Mouse (Mus musculus): ENCODE measurements around the gene Mtmr11. TPM values are rescaled to one million over a fixed set of nuclear protein-coding genes. Genes with fewer than 3 reads are reported as not detected.
A peak's percentile ranks its signal among the peaks of the same experiment; 100 is the strongest.

Mtmr11 gene
- polyA plus RNA-seq, 2 experiments = 1.9 to 2.8 TPM

DNA sequence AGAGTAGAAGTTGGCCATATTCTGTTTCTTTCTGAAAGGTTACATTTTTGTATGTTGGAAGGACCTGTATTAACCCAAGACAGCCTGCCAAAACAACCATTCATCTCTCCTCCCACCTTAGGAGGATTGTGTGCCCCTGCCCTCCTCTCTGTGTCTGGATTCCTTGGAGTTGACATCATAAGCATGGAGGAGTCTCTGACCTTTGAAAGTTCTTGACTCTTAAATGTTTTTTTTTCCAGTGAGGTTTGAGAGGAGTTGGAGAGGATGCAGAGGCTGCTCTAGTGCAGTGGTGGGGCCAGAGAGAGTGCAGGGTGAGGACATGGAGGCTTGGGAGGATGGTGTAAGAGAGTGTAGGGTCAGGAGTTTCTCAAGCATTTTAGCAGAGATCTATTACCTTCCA, 33.7 kb upstream of the Mtmr11 start:
- no peak overlapping the region for H3K9ac ChIP-seq (replicated peaks)
- no peak for ATAC-seq (ENCODE audit: insufficient read depth)
- no peak for DNase-seq (ENCODE audit: low read depth in 3 of 3, low spot score in 3 of 3)
- no peak overlapping the region for H3K4me2 ChIP-seq (ENCODE audit: low read depth)
- no peaks in the 10 kb centered on the region for H3K4me1 ChIP-seq (replicated peaks; ENCODE audit: control insufficient read depth in 2 of 2, insufficient read depth in 2 of 2, low read length in 1 of 2)
- no peak overlapping the region for H3K27ac ChIP-seq
- no peak for TF ChIP-seq EP300 (IDR thresholded peaks at IDR 0.05; ENCODE audit: low read depth)
- no peak for TF ChIP-seq CTCF (IDR thresholded peaks at IDR 0.05; ENCODE audit: low read depth)
- no peaks in the 10 kb centered on the region for H3K36me3 ChIP-seq (replicated peaks; ENCODE audit: control insufficient read depth, insufficient read depth, low read depth)
- no peaks in the 10 kb centered on the region for H3K27me3 ChIP-seq (ENCODE audit: control insufficient read depth, insufficient read depth, low read length)
- H3K9me3 ChIP-seq (ENCODE audit: control insufficient read depth, low read length) = no peaks in the 10 kb centered on the region
- H3K4me3 ChIP-seq (ENCODE audit: insufficient read depth in 1 of 2, low read depth in 2 of 2, low read length in 2 of 2) = no peak overlapping the region

DNA sequence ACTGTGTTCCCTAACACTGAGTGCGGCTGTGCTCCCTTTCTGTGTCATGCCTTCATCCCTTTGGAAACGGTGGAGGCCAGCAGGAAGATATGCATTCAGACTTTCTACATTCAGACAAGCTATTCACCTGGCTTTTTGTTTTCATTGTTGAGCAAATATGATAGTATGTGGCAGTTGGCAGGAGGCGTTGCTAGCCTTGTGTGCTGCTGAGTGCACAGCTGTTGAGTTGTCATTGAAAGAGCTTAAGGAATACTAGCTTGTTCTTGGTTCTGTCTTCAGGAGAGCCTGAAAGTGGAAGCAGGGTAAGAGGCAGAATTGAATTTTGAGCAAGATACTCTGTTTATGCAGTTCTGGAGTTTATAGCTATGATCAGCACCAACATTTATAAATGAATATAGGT, 29.3 kb upstream of the Mtmr11 start:
- H3K27me3 ChIP-seq (ENCODE audit: control insufficient read depth, insufficient read depth, low read length) = no peaks in the 10 kb centered on the region
- H3K36me3 ChIP-seq (replicated peaks; ENCODE audit: control insufficient read depth, insufficient read depth, low read depth) = no peaks in the 10 kb centered on the region; the same call in 1 of the 2 replicates
- DNase-seq (ENCODE audit: low read depth in 3 of 3, low spot score in 3 of 3) = no peak
- no peak for ATAC-seq (ENCODE audit: insufficient read depth)
- H3K4me3 ChIP-seq (ENCODE audit: insufficient read depth in 1 of 2, low read depth in 2 of 2, low read length in 2 of 2) = no peak overlapping the region
- H3K9me3 ChIP-seq (ENCODE audit: control insufficient read depth, low read length) = no peaks in the 10 kb centered on the region
- no peaks in the 10 kb centered on the region for H3K4me1 ChIP-seq (replicated peaks; ENCODE audit: control insufficient read depth in 2 of 2, insufficient read depth in 2 of 2, low read length in 1 of 2)
- H3K27ac ChIP-seq = no peak overlapping the region
- no peak overlapping the region for H3K9ac ChIP-seq (replicated peaks)
- H3K4me2 ChIP-seq (ENCODE audit: low read depth) = no peak overlapping the region
- TF ChIP-seq EP300 (IDR thresholded peaks at IDR 0.05; ENCODE audit: low read depth) (no peak), CTCF (IDR thresholded peaks at IDR 0.05; ENCODE audit: low read depth) (no peak)
- 80% methylated on average over 3 of the region's 3 CpGs for WGBS (ENCODE audit: insufficient replicate concordance)

DNA sequence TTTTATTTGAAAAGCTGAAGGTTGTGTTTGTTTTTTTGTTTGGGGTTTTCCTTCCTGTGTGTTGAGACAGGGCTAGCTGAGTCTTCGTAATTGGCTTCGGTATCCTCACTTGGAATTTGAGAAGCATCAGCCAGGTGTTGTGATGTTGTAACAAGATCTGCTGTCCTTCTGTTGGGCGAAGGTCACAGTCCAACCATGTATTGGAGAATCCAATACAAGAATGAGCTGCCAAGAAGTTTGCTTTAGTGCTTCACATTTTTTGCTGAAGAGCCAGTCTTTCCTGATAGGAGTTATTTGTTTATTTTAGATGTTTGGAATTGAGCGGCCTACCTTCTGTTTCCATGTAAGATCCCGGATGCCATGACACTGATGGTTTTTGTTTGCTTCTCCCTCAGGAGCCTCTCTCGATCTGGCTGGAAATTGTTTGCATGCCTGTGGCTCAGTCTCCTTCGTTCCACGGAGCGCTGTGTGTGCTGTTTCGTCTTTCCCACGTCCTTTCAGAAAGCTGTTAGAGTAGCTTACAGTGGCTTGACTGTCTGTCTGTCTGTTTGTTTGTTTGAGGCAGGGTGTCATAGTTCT, 28.4 kb upstream of the Mtmr11 start:
- H3K9me3 ChIP-seq (ENCODE audit: control insufficient read depth, low read length) = no peaks in the 10 kb centered on the region
- H3K9ac ChIP-seq (replicated peaks) = no peak overlapping the region
- WGBS (ENCODE audit: insufficient replicate concordance) = 72% methylated on average over 11 of the region's 11 CpGs
- DNase-seq (ENCODE audit: low read depth in 3 of 3, low spot score in 3 of 3) (no peak), ATAC-seq (ENCODE audit: insufficient read depth) (no peak)
- no peaks in the 10 kb centered on the region for H3K4me1 ChIP-seq (replicated peaks; ENCODE audit: control insufficient read depth in 2 of 2, insufficient read depth in 2 of 2, low read length in 1 of 2)
- H3K4me3 ChIP-seq (ENCODE audit: insufficient read depth in 1 of 2, low read depth in 2 of 2, low read length in 2 of 2) = no peak overlapping the region
- H3K27ac ChIP-seq = no peak overlapping the region
- no peak overlapping the region for H3K4me2 ChIP-seq (ENCODE audit: low read depth)
- no peaks in the 10 kb centered on the region; the same call in none of the 2 replicates for H3K36me3 ChIP-seq (replicated peaks; ENCODE audit: control insufficient read depth, insufficient read depth, low read depth)
- TF ChIP-seq EP300 (IDR thresholded peaks at IDR 0.05; ENCODE audit: low read depth) = no peak
- no peak for TF ChIP-seq CTCF (IDR thresholded peaks at IDR 0.05; ENCODE audit: low read depth)
- H3K27me3 ChIP-seq (ENCODE audit: control insufficient read depth, insufficient read depth, low read length) = no peaks in the 10 kb centered on the region

DNA sequence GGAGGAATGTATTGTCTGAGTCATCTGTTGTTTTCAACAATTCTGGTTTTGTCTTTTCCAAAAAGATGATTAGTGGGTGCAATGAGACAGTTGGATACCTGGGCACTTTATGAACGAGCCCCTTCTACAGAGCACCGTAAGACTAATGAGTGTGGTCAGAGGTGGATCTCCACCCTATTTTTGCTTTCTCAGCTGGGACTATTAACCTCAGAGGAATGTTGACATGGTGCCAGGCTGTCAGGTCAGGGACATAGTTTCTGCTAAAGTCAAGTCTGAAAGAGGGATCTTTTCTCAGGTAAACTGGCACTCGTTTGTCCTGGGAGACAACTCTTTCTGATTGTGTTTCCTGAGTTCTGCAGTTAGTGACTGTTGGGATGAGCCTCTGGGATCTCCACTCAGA, 26.8 kb upstream of the Mtmr11 start:
- no peak overlapping the region for H3K27ac ChIP-seq
- no peak overlapping the region for H3K4me2 ChIP-seq (ENCODE audit: low read depth)
- no peaks in the 10 kb centered on the region for H3K4me1 ChIP-seq (replicated peaks; ENCODE audit: control insufficient read depth in 2 of 2, insufficient read depth in 2 of 2, low read length in 1 of 2)
- DNase-seq (ENCODE audit: low read depth in 3 of 3, low spot score in 3 of 3) (no peak), ATAC-seq (ENCODE audit: insufficient read depth) (no peak)
- no peak for TF ChIP-seq CTCF (IDR thresholded peaks at IDR 0.05; ENCODE audit: low read depth)
- TF ChIP-seq EP300 (IDR thresholded peaks at IDR 0.05; ENCODE audit: low read depth) = no peak
- H3K9ac ChIP-seq (replicated peaks) = no peak overlapping the region
- H3K9me3 ChIP-seq (ENCODE audit: control insufficient read depth, low read length) = no peaks in the 10 kb centered on the region
- no peaks in the 10 kb centered on the region; the same call in none of the 2 replicates for H3K36me3 ChIP-seq (replicated peaks; ENCODE audit: control insufficient read depth, insufficient read depth, low read depth)
- WGBS (ENCODE audit: insufficient replicate concordance) = 75% methylated on average over 3 of the region's 3 CpGs
- H3K27me3 ChIP-seq (ENCODE audit: control insufficient read depth, insufficient read depth, low read length) = no peaks in the 10 kb centered on the region
- no peak overlapping the region for H3K4me3 ChIP-seq (ENCODE audit: insufficient read depth in 1 of 2, low read depth in 2 of 2, low read length in 2 of 2)

DNA sequence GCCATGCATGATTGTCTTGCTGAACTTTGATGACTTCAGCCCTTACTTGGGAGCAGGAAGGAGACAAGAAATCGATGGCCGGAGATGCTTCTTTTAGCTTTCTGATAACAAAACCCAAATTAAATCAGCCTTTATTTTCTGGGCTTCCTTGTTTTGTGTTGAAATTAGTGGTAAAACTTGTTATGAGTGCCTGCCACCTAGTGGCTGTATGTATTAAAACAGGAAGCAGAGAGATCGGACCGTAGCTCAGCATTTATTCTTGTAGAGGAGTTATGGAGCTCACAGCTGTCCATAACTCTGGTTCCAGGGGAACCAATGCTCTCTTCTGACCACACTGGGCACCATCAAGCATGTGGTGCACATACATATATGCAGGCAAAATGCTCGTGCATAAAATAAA, 13.9 kb upstream of the Mtmr11 start:
- TF ChIP-seq EP300 (IDR thresholded peaks at IDR 0.05; ENCODE audit: low read depth) (no peak), CTCF (IDR thresholded peaks at IDR 0.05; ENCODE audit: low read depth) (peak; percentile 72)
- H3K27me3 ChIP-seq (ENCODE audit: control insufficient read depth, insufficient read depth, low read length) = no peaks in the 10 kb centered on the region
- H3K4me2 ChIP-seq (ENCODE audit: low read depth) = no peak overlapping the region
- no peak for ATAC-seq (ENCODE audit: insufficient read depth)
- no peak overlapping the region for H3K4me3 ChIP-seq (ENCODE audit: insufficient read depth in 1 of 2, low read depth in 2 of 2, low read length in 2 of 2)
- peaks cover 8% of the 10 kb centered on the region for H3K36me3 ChIP-seq (replicated peaks; ENCODE audit: control insufficient read depth, insufficient read depth, low read depth)
- no peak overlapping the region for H3K9ac ChIP-seq (replicated peaks)
- H3K27ac ChIP-seq = no peak overlapping the region
- no peaks in the 10 kb centered on the region for H3K9me3 ChIP-seq (ENCODE audit: control insufficient read depth, low read length)
- no peaks in the 10 kb centered on the region for H3K4me1 ChIP-seq (replicated peaks; ENCODE audit: control insufficient read depth in 2 of 2, insufficient read depth in 2 of 2, low read length in 1 of 2)
- DNase-seq (ENCODE audit: low read depth in 3 of 3, low spot score in 3 of 3) = peak; percentile 40 to 48 (median 47)
- WGBS (ENCODE audit: insufficient replicate concordance) = 5% methylated on average over 5 of the region's 5 CpGs

All from liver, embryonic 14.5 days (tissue).